Mouse (Mus musculus) bone marrow, adult 2 months (tissue): ENCODE data around the gene Ranbp17. TPM values are rescaled to one million over a fixed set of nuclear protein-coding genes. Genes with fewer than 3 reads are reported as not detected.

Experiments used
- H3K27ac ChIP-seq: fragments of 200-500 bp; 2 replicates; pipeline ENCODE4 v1.5.1; 2012; ENCODE audit warnings: low read depth, mild to moderate bottlenecking, control low read depth, inconsistent platforms, low read length; ENCODE audit not compliant: control insufficient read depth, poor library complexity, insufficient read depth
- H3K4me1 ChIP-seq: fragments of 200-500 bp; 2 replicates; pipeline ENCODE4 v1.6.1; 2011; ENCODE audit warnings: low read length; ENCODE audit not compliant: control insufficient read depth, insufficient read depth
- H3K4me3 ChIP-seq: fragments of 200-500 bp; replicated peaks from 2 replicates; pipeline ENCODE3; 2011; ENCODE audit warnings: mild to moderate bottlenecking, low read depth, low read length, control low read depth; ENCODE audit not compliant: control insufficient read depth
- CTCF ChIP-seq: fragments of 200-500 bp; IDR thresholded peaks from 2 replicates; pipeline ENCODE4 v1.5.1; 2011; ENCODE audit warnings: low read length, control low read depth; ENCODE audit not compliant: control insufficient read depth, insufficient read depth
- POLR2A ChIP-seq: fragments of 200-500 bp; IDR thresholded peaks from 2 replicates; pipeline ENCODE4 v1.6.1; 2011; ENCODE audit warnings: low read depth, mild to moderate bottlenecking, control low read depth, low read length, borderline replicate concordance; ENCODE audit not compliant: control insufficient read depth
- WGBS: fragments of 180-500 bp; shearing (Covaris S2); methylation state at CpG from one replicate; pipeline ENCODE4 v1.1.7; 2018; 5-methylcytosine and 5-hydroxymethylcytosine counted together
- polyA plus RNA-seq: library from polyadenylated mRNA; stranded (reverse); fragments of >200 nt; gene quantifications from 2 replicates; pipeline ENCODE4 v1.2.4, GENCODE M21; 2011; ENCODE audit warnings: low replicate concordance; ENCODE audit not compliant: missing spikeins, insufficient read depth, insufficient read length

Gene Ranbp17
- polyA plus RNA-seq, 1 experiment = 3.6 TPM

DNA sequence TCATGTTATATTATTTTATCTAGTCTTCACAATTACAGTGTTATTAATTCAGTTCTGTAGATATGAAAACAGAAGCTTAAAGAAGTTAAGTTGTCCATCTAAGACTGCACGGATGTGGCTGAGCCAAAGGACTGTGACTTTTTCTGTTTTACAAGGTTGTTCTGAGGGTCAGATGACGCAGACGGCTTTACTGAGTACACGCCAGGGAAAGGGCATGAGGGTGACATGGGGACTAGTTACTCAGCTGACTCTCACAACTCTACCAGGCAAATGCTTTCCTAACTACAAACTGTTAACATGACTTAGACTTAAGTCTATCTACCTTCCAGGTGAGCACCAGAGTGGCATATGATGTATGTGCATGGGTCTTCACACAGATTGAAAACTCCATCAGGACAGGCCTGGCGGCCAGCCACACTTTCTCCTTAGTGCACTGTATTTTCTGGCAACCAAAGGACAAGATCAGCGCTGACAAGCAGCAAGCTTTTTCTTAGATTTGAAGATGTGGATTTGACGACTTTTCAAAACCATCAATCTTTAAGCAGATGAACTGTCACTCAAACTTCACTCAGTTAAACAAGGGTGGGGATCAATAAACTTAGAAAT, 194.4 kb downstream of the Ranbp17 start:
- H3K27ac ChIP-seq = no peak overlapping the region
- H3K4me1 ChIP-seq = no peaks in the 10 kb centered on the region
- no peak overlapping the region for H3K4me3 ChIP-seq
- no peak for TF ChIP-seq CTCF
- no peak for TF ChIP-seq POLR2A
- WGBS = 83% methylated on average over 7 of the region's 7 CpGs

- WGBS = 84% methylated on average over 4 of the region's 4 CpGs
- TF ChIP-seq POLR2A (no peak), CTCF (no peak)
- no peak overlapping the region for H3K4me3 ChIP-seq
- H3K27ac ChIP-seq = no peak overlapping the region
- H3K4me1 ChIP-seq = no peaks in the 10 kb centered on the region
Measured at GRCm38 (mm10) chr11:33309566-33309965, 204.0 kb downstream of the Ranbp17 start.

DNA sequence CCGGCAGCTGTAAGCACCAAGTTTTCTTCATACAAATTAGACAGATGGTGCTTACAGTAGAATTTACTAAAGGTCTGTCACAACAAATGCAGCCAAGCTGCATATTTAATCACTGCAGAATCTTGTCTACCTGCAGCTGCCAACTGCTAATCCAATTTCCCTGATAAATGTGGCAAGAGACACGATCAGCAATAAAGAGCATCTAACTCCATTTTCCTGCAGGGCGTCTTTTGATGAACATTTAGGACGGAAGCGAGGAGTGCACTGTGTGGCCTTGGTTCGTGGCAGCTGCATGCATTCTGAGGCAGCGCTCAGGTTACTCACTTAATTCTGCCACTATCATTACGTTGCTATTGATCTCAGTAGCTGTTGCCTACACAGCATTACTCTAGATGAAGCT, 212.7 kb downstream of the Ranbp17 start:
- WGBS = 89% methylated on average over 8 of the region's 8 CpGs
- Histone ChIP-seq H3K4me1 (no peaks in the 10 kb centered on the region; the same call in 1 of the 2 replicates), H3K4me3 (no peak overlapping the region), H3K27ac (no peak overlapping the region)
- TF ChIP-seq POLR2A (no peak), CTCF (no peak)

DNA sequence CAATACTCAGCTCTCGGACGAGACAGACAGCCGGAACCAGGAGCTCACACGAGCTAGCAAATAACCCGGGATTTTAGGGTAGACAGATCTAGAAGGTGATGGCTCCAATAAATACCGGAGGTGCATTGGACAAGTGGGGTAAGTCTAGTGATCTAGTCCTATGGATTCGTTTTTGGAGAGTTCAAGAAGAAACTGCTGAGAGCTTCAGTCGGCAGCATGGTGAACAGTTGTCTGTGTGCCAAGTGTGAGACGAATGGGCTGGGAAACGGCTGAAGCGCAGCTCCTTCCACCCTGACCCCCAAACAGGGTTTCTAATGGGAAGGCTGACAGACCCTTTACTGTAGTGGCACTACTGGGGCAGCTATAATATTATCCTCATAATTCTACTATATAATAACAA, 214.2 kb downstream of the Ranbp17 start:
- TF ChIP-seq POLR2A (no peak), CTCF (no peak)
- 77% methylated on average over 11 of the region's 11 CpGs for WGBS
- Histone ChIP-seq H3K4me1 (no peaks in the 10 kb centered on the region; the same call in 1 of the 2 replicates), H3K4me3 (no peak overlapping the region), H3K27ac (no peak overlapping the region)

- WGBS = 86% methylated on average over 8 of the region's 8 CpGs
- no peak overlapping the region for H3K27ac ChIP-seq
- TF ChIP-seq CTCF (no peak), POLR2A (no peak)
- no peaks in the 10 kb centered on the region; the same call in 1 of the 2 replicates for H3K4me1 ChIP-seq
- H3K4me3 ChIP-seq = no peak overlapping the region
Measured at GRCm38 (mm10) chr11:33297121-33297520, 216.4 kb downstream of the Ranbp17 start.

DNA sequence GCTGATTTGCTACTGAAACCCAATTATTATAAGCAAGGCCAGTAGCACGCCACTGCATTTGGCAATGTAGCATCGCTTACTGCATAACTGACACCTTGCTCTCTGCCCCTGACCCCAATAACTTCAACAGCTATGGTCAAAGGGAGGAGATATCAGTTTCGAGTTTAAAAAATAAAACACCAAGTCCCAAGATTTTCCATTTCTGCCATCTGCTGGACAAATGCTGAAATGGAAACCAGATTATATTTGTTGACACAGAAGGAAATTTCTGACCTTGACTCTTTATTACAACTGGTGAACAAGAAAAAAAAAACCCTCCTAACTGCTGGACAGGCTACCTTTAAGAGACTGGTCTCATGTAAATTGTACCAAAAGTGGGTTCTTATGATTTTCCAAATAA, 218.1 kb downstream of the Ranbp17 start:
- TF ChIP-seq POLR2A (no peak), CTCF (no peak)
- Histone ChIP-seq H3K27ac (no peak overlapping the region), H3K4me3 (no peak overlapping the region), H3K4me1 (no peaks in the 10 kb centered on the region; the same call in 1 of the 2 replicates)
- WGBS = 47% methylated on average over 3 of the region's 3 CpGs

GRCm38 (mm10) chr11:33294063-33294462, 219.5 kb downstream of the Ranbp17 start:
- Histone ChIP-seq H3K4me1 (no peaks in the 10 kb centered on the region; the same call in 1 of the 2 replicates), H3K4me3 (no peak overlapping the region), H3K27ac (no peak overlapping the region)
- 37% methylated on average over 6 of the region's 6 CpGs for WGBS
- no peak for TF ChIP-seq POLR2A
- TF ChIP-seq CTCF = no peak

DNA sequence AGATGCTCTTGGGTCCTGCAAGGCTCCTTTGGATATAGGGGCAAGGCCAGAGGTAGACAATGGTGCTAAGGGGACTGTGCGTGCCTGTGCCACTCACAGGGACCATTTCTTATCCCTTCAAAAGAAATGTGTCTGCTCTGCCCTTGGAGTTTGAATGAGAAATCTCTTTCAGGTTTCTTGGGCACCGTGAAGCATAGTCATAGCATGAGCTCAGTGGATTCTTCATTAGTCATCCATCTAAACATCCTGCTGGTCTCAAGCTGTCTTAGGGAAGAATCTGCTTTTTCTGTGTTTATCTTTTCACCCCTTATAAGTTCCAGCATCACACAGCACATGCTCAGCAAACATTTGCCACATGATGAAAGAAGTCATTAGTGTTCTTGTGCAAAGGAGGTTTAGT, 235.0 kb downstream of the Ranbp17 start:
- Histone ChIP-seq H3K4me1 (no peaks in the 10 kb centered on the region), H3K27ac (no peak overlapping the region), H3K4me3 (no peak overlapping the region)
- WGBS = 75% methylated on average over 2 of the region's 2 CpGs
- TF ChIP-seq POLR2A = no peak
- no peak for TF ChIP-seq CTCF

- TF ChIP-seq CTCF (no peak), POLR2A (no peak)
- Histone ChIP-seq H3K4me1 (no peaks in the 10 kb centered on the region), H3K27ac (no peak within 1 kb of the TSS), H3K4me3 (no peak within 1 kb of the TSS)
- 85% methylated on average over 3 of the region's 3 CpGs for WGBS
Measured at GRCm38 (mm10) chr11:33276637-33277036, 236.9 kb downstream of the Ranbp17 start, which contains the start of gene Gm12117. Gm12117 (minus strand) TSS chr11:33276737.
